Mouse (Mus musculus) urinary bladder, adult 2 months (tissue): ENCODE measurements at regions not wholly inside any gene's neighbourhood (a gene's known extent, or its start where the extent isn't known, plus 50 kb on each side); places are given as distances from the start of the nearest gene placed in this dataset.
"Not testable (repeated sequence)": the region's sequence is repeated elsewhere in the genome, so short reads cannot be mapped to it uniquely, and the experiment has no call there.

Source experiments
- DNase-seq: peaks from one replicate; pipeline ENCODE4 v3.0.0; 2022; ENCODE audit warnings: low spot score

GRCm38 (mm10) chr17:6489926-6490564 lies 60.1 kb downstream of the Dynlt1b start:
- DNase-seq: not testable (repeated sequence)

- not testable (repeated sequence) for DNase-seq
Observed at GRCm38 (mm10) chr17:6490565-6490935, 60.6 kb downstream of the Dynlt1b start.

- DNase-seq: not testable (repeated sequence)
Observed at GRCm38 (mm10) chr17:6492501-6492900, 62.6 kb downstream of the Dynlt1b start.

- peak; percentile 60 for DNase-seq
Observed at GRCm38 (mm10) chr17:6492950-6493349, 63.0 kb downstream of the Dynlt1b start.

- DNase-seq: not testable (repeated sequence)
Observed at GRCm38 (mm10) chr17:6496491-6496890, 66.6 kb downstream of the Dynlt1b start.

GRCm38 (mm10) chr17:6502676-6503075 lies 72.8 kb downstream of the Dynlt1b start:
- DNase-seq: not testable (repeated sequence)

GRCm38 (mm10) chr17:6505896-6506295 lies 76.0 kb downstream of the Dynlt1b start:
- not testable (repeated sequence) for DNase-seq

GRCm38 (mm10) chr17:6515128-6515527 lies 85.2 kb downstream of the Dynlt1b start:
- not testable (repeated sequence) for DNase-seq

GRCm38 (mm10) chr17:6519107-6519506 lies 82.4 kb upstream of the Dynlt1c start:
- DNase-seq: not testable (repeated sequence)

GRCm38 (mm10) chr17:6520001-6520400 lies 81.5 kb upstream of the Dynlt1c start:
- DNase-seq: not testable (repeated sequence)

- not testable (repeated sequence) for DNase-seq
Observed at GRCm38 (mm10) chr17:6520751-6521150, 80.7 kb upstream of the Dynlt1c start.

- DNase-seq: not testable (repeated sequence)
Observed at GRCm38 (mm10) chr17:6522185-6522584, 79.3 kb upstream of the Dynlt1c start.

GRCm38 (mm10) chr17:6538723-6539122 lies 62.7 kb upstream of the Dynlt1c start:
- DNase-seq: not testable (repeated sequence)

GRCm38 (mm10) chr17:6547064-6547760 lies 54.3 kb upstream of the Dynlt1c start:
- not testable (repeated sequence) for DNase-seq

- DNase-seq: not testable (repeated sequence)
Observed at GRCm38 (mm10) chr17:6547937-6548336, 53.5 kb upstream of the Dynlt1c start.
